Mouse (Mus musculus): Measurements from ENCODE around the gene Fxyd1. TPM values are rescaled to one million over a fixed set of nuclear protein-coding genes. Genes with fewer than 3 reads are reported as not detected.
A peak's percentile ranks its signal among the peaks of the same experiment; 100 is the strongest.

Gene Fxyd1
- polyA plus RNA-seq, 1 experiment from 2014 or later, result 78.9 TPM

- no peak within 1 kb of the TSS for H3K9ac ChIP-seq (ENCODE audit: low read depth, low read length)
- peak within 1 kb of the TSS; percentile 21 for H3K4me3 ChIP-seq (ENCODE audit: low read depth, low read length)
- peak within 1 kb of the TSS; percentile 57 for H3K4me2 ChIP-seq (replicated peaks; ENCODE audit: low read depth)
- no peaks in the 10 kb centered on the region for H3K9me3 ChIP-seq (ENCODE audit: control insufficient read depth)
- WGBS, result 53% methylated on average over 10 of the region's 10 CpGs
- TF ChIP-seq CTCF (IDR thresholded peaks at IDR 0.05; ENCODE audit: low read depth), result no peak
- H3K27me3 ChIP-seq (replicated peaks; ENCODE audit: control insufficient read depth, insufficient read depth, low read length), result peaks cover 13% of the 10 kb centered on the region
- H3K27ac ChIP-seq (ENCODE audit: low read depth, low read length), result peak within 1 kb of the TSS; percentile 50
- ATAC-seq, result no peak
- no peaks in the 10 kb centered on the region for H3K4me1 ChIP-seq (replicated peaks; ENCODE audit: control insufficient read depth, insufficient read depth, low read length)
- H3K36me3 ChIP-seq (ENCODE audit: control insufficient read depth, insufficient read depth), result no peaks in the 10 kb centered on the region
These were observed 14.5 kb downstream of the Fxyd1 start, which contains the start of gene Fxyd5 for GRCm38 (mm10) chr7:31042431-31042910. Gene Fxyd5 (minus strand): TSS chr7:31042481.

GRCm38 (mm10) chr7:31041662-31042315, 15.2 kb downstream of the Fxyd1 start:
- H3K4me2 ChIP-seq (replicated peaks; ENCODE audit: low read depth), result peak overlapping the region; percentile 57
- peak overlapping the region; percentile 50 for H3K27ac ChIP-seq (ENCODE audit: low read depth, low read length)
- H3K36me3 ChIP-seq (ENCODE audit: control insufficient read depth, insufficient read depth), result no peaks in the 10 kb centered on the region
- 2% methylated on average over 28 of the region's 28 CpGs for WGBS
- no peaks in the 10 kb centered on the region for H3K4me1 ChIP-seq (replicated peaks; ENCODE audit: control insufficient read depth, insufficient read depth, low read length)
- TF ChIP-seq CTCF (IDR thresholded peaks at IDR 0.05; ENCODE audit: low read depth), result no peak
- peaks cover 13% of the 10 kb centered on the region for H3K27me3 ChIP-seq (replicated peaks; ENCODE audit: control insufficient read depth, insufficient read depth, low read length)
- no peak overlapping the region for H3K9ac ChIP-seq (ENCODE audit: low read depth, low read length)
- H3K9me3 ChIP-seq (ENCODE audit: control insufficient read depth), result no peaks in the 10 kb centered on the region
- peak overlapping the region; percentile 21 for H3K4me3 ChIP-seq (ENCODE audit: low read depth, low read length)
- ATAC-seq, result peak; percentile 32; the same call in 1 of the 2 replicates

GRCm38 (mm10) chr7:31041023-31041407, 16.0 kb downstream of the Fxyd1 start:
- no peak for TF ChIP-seq CTCF (IDR thresholded peaks at IDR 0.05; ENCODE audit: low read depth)
- ATAC-seq, result no peak
- Histone ChIP-seq H3K9me3 (ENCODE audit: control insufficient read depth) (no peaks in the 10 kb centered on the region), H3K27ac (ENCODE audit: low read depth, low read length) (no peak overlapping the region), H3K4me2 (replicated peaks; ENCODE audit: low read depth) (peak overlapping the region; percentile 57), H3K9ac (ENCODE audit: low read depth, low read length) (no peak overlapping the region), H3K4me1 (replicated peaks; ENCODE audit: control insufficient read depth, insufficient read depth, low read length) (no peaks in the 10 kb centered on the region), H3K4me3 (ENCODE audit: low read depth, low read length) (0 out of 2 replicates have a peak overlapping the region, but pooled peaks have one; percentile 5), H3K36me3 (ENCODE audit: control insufficient read depth, insufficient read depth) (no peaks in the 10 kb centered on the region), H3K27me3 (replicated peaks; ENCODE audit: control insufficient read depth, insufficient read depth, low read length) (peaks cover 13% of the 10 kb centered on the region)
- 46% methylated on average over 8 of the region's 8 CpGs for WGBS

- WGBS, result 76% methylated on average over 12 of the region's 12 CpGs
These were observed 16.5 kb downstream of the Fxyd1 start for GRCm38 (mm10) chr7:31040281-31041022.

GRCm38 (mm10) chr7:31039011-31039410, 18.0 kb downstream of the Fxyd1 start:
- no peak overlapping the region for H3K4me2 ChIP-seq (replicated peaks; ENCODE audit: low read depth)
- H3K27ac ChIP-seq (ENCODE audit: low read depth, low read length), result no peak overlapping the region
- TF ChIP-seq CTCF (IDR thresholded peaks at IDR 0.05; ENCODE audit: low read depth), result no peak
- no peaks in the 10 kb centered on the region for H3K36me3 ChIP-seq (ENCODE audit: control insufficient read depth, insufficient read depth)
- no peak overlapping the region for H3K4me3 ChIP-seq (ENCODE audit: low read depth, low read length)
- peaks cover 13% of the 10 kb centered on the region for H3K27me3 ChIP-seq (replicated peaks; ENCODE audit: control insufficient read depth, insufficient read depth, low read length)
- H3K9ac ChIP-seq (ENCODE audit: low read depth, low read length), result no peak overlapping the region
- WGBS, result 86% methylated on average over 4 of the region's 4 CpGs
- no peaks in the 10 kb centered on the region for H3K4me1 ChIP-seq (replicated peaks; ENCODE audit: control insufficient read depth, insufficient read depth, low read length)
- no peak for ATAC-seq
- no peaks in the 10 kb centered on the region for H3K9me3 ChIP-seq (ENCODE audit: control insufficient read depth)

More at GRCm38 (mm10) chr7:31040281-31041022, 16.5 kb downstream of the Fxyd1 start:
- H3K4me3 ChIP-seq (ENCODE audit: low read depth, low read length), result no peak overlapping the region
- no peak for ATAC-seq
- no peaks in the 10 kb centered on the region for H3K9me3 ChIP-seq (ENCODE audit: control insufficient read depth)
- no peak for TF ChIP-seq CTCF (IDR thresholded peaks at IDR 0.05; ENCODE audit: low read depth)
- no peaks in the 10 kb centered on the region for H3K4me1 ChIP-seq (replicated peaks; ENCODE audit: control insufficient read depth, insufficient read depth, low read length)
- H3K27me3 ChIP-seq (replicated peaks; ENCODE audit: control insufficient read depth, insufficient read depth, low read length), result peaks cover 13% of the 10 kb centered on the region
- no peak overlapping the region for H3K4me2 ChIP-seq (replicated peaks; ENCODE audit: low read depth)
- no peak overlapping the region for H3K27ac ChIP-seq (ENCODE audit: low read depth, low read length)
- H3K9ac ChIP-seq (ENCODE audit: low read depth, low read length), result no peak overlapping the region
- H3K36me3 ChIP-seq (ENCODE audit: control insufficient read depth, insufficient read depth), result no peaks in the 10 kb centered on the region

GRCm38 (mm10) chr7:31037675-31038074, 19.3 kb downstream of the Fxyd1 start:
- Histone ChIP-seq H3K4me1 (replicated peaks; ENCODE audit: control insufficient read depth, insufficient read depth, low read length) (no peaks in the 10 kb centered on the region), H3K36me3 (ENCODE audit: control insufficient read depth, insufficient read depth) (no peaks in the 10 kb centered on the region), H3K4me3 (ENCODE audit: low read depth, low read length) (no peak overlapping the region), H3K9ac (ENCODE audit: low read depth, low read length) (no peak overlapping the region), H3K9me3 (ENCODE audit: control insufficient read depth) (no peaks in the 10 kb centered on the region), H3K4me2 (replicated peaks; ENCODE audit: low read depth) (no peak overlapping the region), H3K27ac (ENCODE audit: low read depth, low read length) (no peak overlapping the region), H3K27me3 (replicated peaks; ENCODE audit: control insufficient read depth, insufficient read depth, low read length) (peaks cover 8% of the 10 kb centered on the region)
- 72% methylated on average over 2 of the region's 2 CpGs for WGBS
- TF ChIP-seq CTCF (IDR thresholded peaks at IDR 0.05; ENCODE audit: low read depth), result no peak
- no peak for ATAC-seq
